Mouse (Mus musculus): ENCODE data around the gene Gucy2f.
A peak's percentile ranks its signal among the peaks of the same experiment; 100 is the strongest.

DNA sequence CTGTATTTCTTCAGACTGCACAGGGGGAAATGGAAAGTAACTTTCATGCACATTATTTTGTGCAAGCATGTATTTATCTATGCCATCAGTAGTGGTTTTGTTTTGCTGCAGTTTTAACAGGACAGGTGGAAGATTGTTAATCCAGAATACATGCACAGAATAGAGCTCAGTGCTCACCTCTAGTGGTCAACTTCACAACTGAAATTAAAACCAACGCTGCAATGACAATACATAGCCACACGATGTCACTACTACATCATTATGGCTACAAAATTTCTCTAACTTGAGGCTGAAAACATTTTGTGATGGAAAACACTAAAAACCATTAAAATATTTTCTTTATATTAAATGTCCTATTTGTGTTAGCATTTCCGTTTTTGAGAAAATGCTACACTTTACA, 3.6 kb upstream of the Gucy2f start:
- TF ChIP-seq CTCF (IDR thresholded peaks at IDR 0.05 in 2 of 3, conservative IDR thresholded peaks at IDR 0.05 in 1 of 3; ENCODE audit: control insufficient read depth in 1 of 3, insufficient read depth in 1 of 3, low read depth in 2 of 3, low read length in 3 of 3, poor library complexity in 1 of 3, severe bottlenecking in 1 of 3) = peak; percentile 23 to 100 (median 92); a peak in 4 of 6 replicates
- no peak for TF ChIP-seq UBTF (IDR thresholded peaks at IDR 0.05; ENCODE audit: borderline replicate concordance, insufficient read depth, low read depth, low read length)
- TF ChIP-seq MAFK (IDR thresholded peaks at IDR 0.05; ENCODE audit: borderline replicate concordance, low read depth, low read length) = no peak
- TF ChIP-seq MAZ (IDR thresholded peaks at IDR 0.05; ENCODE audit: low read depth, low read length) = no peak
- no peak for TF ChIP-seq ZMIZ1 (IDR thresholded peaks at IDR 0.05; ENCODE audit: low read depth, low read length)
- TF ChIP-seq MAX (IDR thresholded peaks at IDR 0.05; ENCODE audit: low read length) = no peak
- no peak for TF ChIP-seq EP300 (IDR thresholded peaks at IDR 0.05; ENCODE audit: low read depth in 1 of 2, low read length in 2 of 2)
- TF ChIP-seq USF2 (IDR thresholded peaks at IDR 0.05; ENCODE audit: borderline replicate concordance in 1 of 2, insufficient read depth in 1 of 2, low read depth in 1 of 2, low read length in 2 of 2) = no peak

Measured in MEL (cell line).